Mouse (Mus musculus) bone marrow, adult 2 months (tissue): ENCODE measurements at regions not wholly inside any gene's neighbourhood (a gene's known extent, or its start where the extent isn't known, plus 50 kb on each side); places are given as distances from the start of the nearest gene placed in this dataset.

Source experiments
- H3K27ac ChIP-seq: fragments of 200-500 bp; 2 replicates; pipeline ENCODE4 v1.5.1; 2012; ENCODE audit warnings: low read depth, mild to moderate bottlenecking, control low read depth, inconsistent platforms, low read length; ENCODE audit not compliant: control insufficient read depth, poor library complexity, insufficient read depth
- H3K4me1 ChIP-seq: fragments of 200-500 bp; 2 replicates; pipeline ENCODE4 v1.6.1; 2011; ENCODE audit warnings: low read length; ENCODE audit not compliant: control insufficient read depth, insufficient read depth
- H3K4me3 ChIP-seq: fragments of 200-500 bp; replicated peaks from 2 replicates; pipeline ENCODE3; 2011; ENCODE audit warnings: mild to moderate bottlenecking, low read depth, low read length, control low read depth; ENCODE audit not compliant: control insufficient read depth
- CTCF ChIP-seq: fragments of 200-500 bp; IDR thresholded peaks from 2 replicates; pipeline ENCODE4 v1.5.1; 2011; ENCODE audit warnings: low read length, control low read depth; ENCODE audit not compliant: control insufficient read depth, insufficient read depth
- POLR2A ChIP-seq: fragments of 200-500 bp; IDR thresholded peaks from 2 replicates; pipeline ENCODE4 v1.6.1; 2011; ENCODE audit warnings: low read depth, mild to moderate bottlenecking, control low read depth, low read length, borderline replicate concordance; ENCODE audit not compliant: control insufficient read depth
- WGBS: fragments of 180-500 bp; shearing (Covaris S2); methylation state at CpG from one replicate; pipeline ENCODE4 v1.1.7; 2018; 5-methylcytosine and 5-hydroxymethylcytosine counted together

- no peaks in the 10 kb centered on the region for H3K4me1 ChIP-seq
- TF ChIP-seq CTCF (no peak), POLR2A (no peak)
- H3K27ac ChIP-seq, result no peak overlapping the region
- WGBS, result 88% methylated on average over 13 of the region's 13 CpGs
- H3K4me3 ChIP-seq, result no peak overlapping the region
Observed at GRCm38 (mm10) chr2:148510008-148510681, 66.8 kb upstream of the Cd93 start.

GRCm38 (mm10) chr2:148509357-148509756, 66.0 kb upstream of the Cd93 start:
- TF ChIP-seq CTCF, result no peak
- no peak for TF ChIP-seq POLR2A
- Histone ChIP-seq H3K27ac (no peak overlapping the region), H3K4me3 (no peak overlapping the region), H3K4me1 (no peaks in the 10 kb centered on the region)
- 71% methylated on average over 4 of the region's 4 CpGs for WGBS

- no peak overlapping the region for H3K4me3 ChIP-seq
- H3K27ac ChIP-seq, result no peak overlapping the region
- no peaks in the 10 kb centered on the region for H3K4me1 ChIP-seq
Observed at GRCm38 (mm10) chr2:148507523-148507922, 64.2 kb upstream of the Cd93 start.

GRCm38 (mm10) chr2:148506966-148507365, 63.6 kb upstream of the Cd93 start:
- 64% methylated on average over 3 of the region's 3 CpGs for WGBS
- no peaks in the 10 kb centered on the region for H3K4me1 ChIP-seq
- no peak overlapping the region for H3K4me3 ChIP-seq
- no peak overlapping the region for H3K27ac ChIP-seq
- no peak for TF ChIP-seq CTCF
- TF ChIP-seq POLR2A, result no peak

More at GRCm38 (mm10) chr2:148507523-148507922, 64.2 kb upstream of the Cd93 start:
- TF ChIP-seq POLR2A (no peak), CTCF (no peak)

GRCm38 (mm10) chr2:148505651-148506050, 62.3 kb upstream of the Cd93 start:
- no peaks in the 10 kb centered on the region for H3K4me1 ChIP-seq
- TF ChIP-seq CTCF, result no peak
- no peak for TF ChIP-seq POLR2A
- H3K27ac ChIP-seq, result no peak overlapping the region

GRCm38 (mm10) chr2:148503143-148503854, 59.9 kb upstream of the Cd93 start:
- WGBS, result 80% methylated on average over 2 of the region's 2 CpGs
- TF ChIP-seq POLR2A (no peak), CTCF (no peak)
- no peak overlapping the region for H3K27ac ChIP-seq

More at GRCm38 (mm10) chr2:148505651-148506050, 62.3 kb upstream of the Cd93 start:
- no peak overlapping the region for H3K4me3 ChIP-seq
- 59% methylated on average over 3 of the region's 3 CpGs for WGBS

GRCm38 (mm10) chr2:148502321-148502720, 59.0 kb upstream of the Cd93 start:
- Histone ChIP-seq H3K27ac (no peak overlapping the region), H3K4me1 (no peaks in the 10 kb centered on the region; the same call in 1 of the 2 replicates), H3K4me3 (no peak overlapping the region)
- TF ChIP-seq POLR2A, result no peak
- no peak for TF ChIP-seq CTCF
- 85% methylated on average over 2 of the region's 2 CpGs for WGBS

More at GRCm38 (mm10) chr2:148503143-148503854, 59.9 kb upstream of the Cd93 start:
- Histone ChIP-seq H3K4me3 (no peak overlapping the region), H3K4me1 (no peaks in the 10 kb centered on the region)

GRCm38 (mm10) chr2:148500235-148500936, 57.0 kb upstream of the Cd93 start:
- TF ChIP-seq CTCF, result peak; percentile 18; the same call in 1 of the 2 replicates
- TF ChIP-seq POLR2A, result no peak
- Histone ChIP-seq H3K4me3 (no peak overlapping the region), H3K27ac (no peak overlapping the region), H3K4me1 (no peaks in the 10 kb centered on the region; the same call in 1 of the 2 replicates)
- 60% methylated on average over 6 of the region's 6 CpGs for WGBS
